Mouse (Mus musculus): ENCODE results near the gene Ldb2. TPM values are rescaled to one million over a fixed set of nuclear protein-coding genes. Genes with fewer than 3 reads are reported as not detected.

Gene Ldb2
- polyA plus RNA-seq, 1 experiment from 2014 or later = 10.3 TPM

DNA sequence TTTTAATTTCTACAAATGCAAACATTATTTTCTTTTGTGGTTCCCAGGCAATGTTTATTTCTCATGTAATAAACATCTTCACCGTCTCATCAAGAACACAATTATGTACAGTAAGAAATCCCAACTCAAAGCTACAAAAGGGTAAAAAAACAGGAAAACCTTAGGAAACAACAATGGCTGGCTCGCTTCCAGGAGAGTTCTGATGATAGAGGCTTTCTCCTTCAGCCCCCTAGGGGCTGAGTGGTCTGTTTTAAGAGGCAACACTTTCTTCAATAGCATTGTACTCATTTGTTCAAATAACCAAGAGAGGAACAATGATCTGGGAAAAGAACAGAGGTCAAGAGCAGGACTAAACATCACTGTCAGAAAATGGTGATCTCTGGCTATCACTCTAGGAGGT lies 173.4 kb downstream of the Ldb2 start:
- no peaks in the 10 kb centered on the region for H3K4me1 ChIP-seq (ENCODE audit: control insufficient read depth, insufficient read depth, low read length)
- no peaks in the 10 kb centered on the region for H3K36me3 ChIP-seq (ENCODE audit: control insufficient read depth, insufficient read depth, low read length)
- 57% methylated on average over 2 of the region's 2 CpGs for WGBS (ENCODE audit: insufficient replicate concordance)
- ATAC-seq (replicated peaks; ENCODE audit: insufficient number of reproducible peaks, low FRiP score, low TSS enrichment) = no peak
- H3K27ac ChIP-seq (ENCODE audit: low read depth, low read length) = 0 out of 2 replicates have a peak overlapping the region, but pooled peaks have one; percentile 15
- no peak overlapping the region for H3K4me3 ChIP-seq (ENCODE audit: low read depth, low read length)
- no peaks in the 10 kb centered on the region for H3K9me3 ChIP-seq (replicated peaks; ENCODE audit: control insufficient read depth, low read length)
- no peak overlapping the region for H3K4me2 ChIP-seq
- no peaks in the 10 kb centered on the region for H3K27me3 ChIP-seq (ENCODE audit: control insufficient read depth, insufficient read depth, low read length)
- H3K9ac ChIP-seq (ENCODE audit: low read depth, low read length) = no peak overlapping the region

GRCm38 (mm10) chr5:44615677-44616076 lies 183.8 kb downstream of the Ldb2 start:
- H3K27ac ChIP-seq (ENCODE audit: low read depth, low read length) = no peak overlapping the region
- H3K9ac ChIP-seq (ENCODE audit: low read depth, low read length) = no peak overlapping the region
- no peaks in the 10 kb centered on the region for H3K27me3 ChIP-seq (ENCODE audit: control insufficient read depth, insufficient read depth, low read length)
- H3K4me1 ChIP-seq (ENCODE audit: control insufficient read depth, insufficient read depth, low read length) = no peaks in the 10 kb centered on the region
- H3K4me2 ChIP-seq = no peak overlapping the region
- ATAC-seq (replicated peaks; ENCODE audit: insufficient number of reproducible peaks, low FRiP score, low TSS enrichment) = no peak
- 88% methylated on average over 7 of the region's 7 CpGs for WGBS (ENCODE audit: insufficient replicate concordance)
- H3K4me3 ChIP-seq (ENCODE audit: low read depth, low read length) = no peak overlapping the region
- no peaks in the 10 kb centered on the region for H3K36me3 ChIP-seq (ENCODE audit: control insufficient read depth, insufficient read depth, low read length)
- no peaks in the 10 kb centered on the region for H3K9me3 ChIP-seq (replicated peaks; ENCODE audit: control insufficient read depth, low read length)

DNA sequence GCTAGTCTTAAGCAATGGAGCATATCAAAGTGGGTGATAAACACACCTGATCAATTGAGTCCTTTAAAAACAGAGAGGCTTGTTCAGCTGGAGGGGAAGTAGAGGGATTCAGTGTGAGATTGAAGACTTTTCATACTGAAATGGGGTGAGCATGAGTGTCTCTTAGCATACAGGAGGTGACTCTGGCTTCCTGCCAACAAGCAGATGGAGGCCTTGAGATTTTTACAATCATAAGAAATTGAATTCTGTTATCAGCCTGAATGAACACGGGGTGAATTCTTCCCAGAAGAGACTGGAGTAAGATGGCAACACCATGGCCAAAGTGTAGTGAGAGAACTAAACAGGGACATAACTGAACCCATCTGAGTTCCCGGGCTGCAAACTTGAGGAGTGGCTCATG lies 190.6 kb downstream of the Ldb2 start:
- WGBS (ENCODE audit: insufficient replicate concordance) = 57% methylated on average over 2 of the region's 2 CpGs
- Histone ChIP-seq H3K4me3 (ENCODE audit: low read depth, low read length) (no peak overlapping the region), H3K27ac (ENCODE audit: low read depth, low read length) (no peak overlapping the region), H3K4me1 (ENCODE audit: control insufficient read depth, insufficient read depth, low read length) (no peaks in the 10 kb centered on the region), H3K9me3 (replicated peaks; ENCODE audit: control insufficient read depth, low read length) (no peaks in the 10 kb centered on the region), H3K36me3 (ENCODE audit: control insufficient read depth, insufficient read depth, low read length) (no peaks in the 10 kb centered on the region), H3K27me3 (ENCODE audit: control insufficient read depth, insufficient read depth, low read length) (no peaks in the 10 kb centered on the region), H3K9ac (ENCODE audit: low read depth, low read length) (no peak overlapping the region), H3K4me2 (no peak overlapping the region)
- ATAC-seq (replicated peaks; ENCODE audit: insufficient number of reproducible peaks, low FRiP score, low TSS enrichment) = no peak

DNA sequence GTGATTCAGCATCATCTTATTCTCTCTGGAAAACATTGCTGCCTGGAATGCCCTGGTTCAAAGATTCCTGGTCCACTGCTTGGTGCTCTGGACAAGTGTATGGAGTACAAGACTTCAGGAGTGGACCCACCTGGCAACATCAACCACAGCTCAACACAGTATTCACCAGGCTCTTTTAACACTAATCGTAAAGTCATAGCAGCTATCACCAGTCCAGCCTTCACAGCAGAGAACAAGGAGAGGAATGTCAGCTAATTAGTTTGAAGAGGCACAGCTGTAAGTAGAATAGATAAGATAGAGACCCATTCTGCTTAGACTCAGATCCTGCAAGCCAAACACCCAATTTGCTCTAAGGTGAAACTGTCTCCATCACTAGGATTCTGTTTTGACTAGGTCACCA lies 198.1 kb downstream of the Ldb2 start:
- Histone ChIP-seq H3K9ac (ENCODE audit: low read depth, low read length) (no peak overlapping the region), H3K4me3 (ENCODE audit: low read depth, low read length) (no peak overlapping the region), H3K9me3 (replicated peaks; ENCODE audit: control insufficient read depth, low read length) (no peaks in the 10 kb centered on the region), H3K27ac (ENCODE audit: low read depth, low read length) (no peak overlapping the region), H3K4me1 (ENCODE audit: control insufficient read depth, insufficient read depth, low read length) (no peaks in the 10 kb centered on the region), H3K27me3 (ENCODE audit: control insufficient read depth, insufficient read depth, low read length) (peaks cover 14% of the 10 kb centered on the region), H3K36me3 (ENCODE audit: control insufficient read depth, insufficient read depth, low read length) (no peaks in the 10 kb centered on the region), H3K4me2 (no peak overlapping the region)
- no peak; the same call in 1 of the 2 replicates for ATAC-seq (replicated peaks; ENCODE audit: insufficient number of reproducible peaks, low FRiP score, low TSS enrichment)
- WGBS (ENCODE audit: insufficient replicate concordance) = 13% methylated on average over 1 of the region's 1 CpGs

DNA sequence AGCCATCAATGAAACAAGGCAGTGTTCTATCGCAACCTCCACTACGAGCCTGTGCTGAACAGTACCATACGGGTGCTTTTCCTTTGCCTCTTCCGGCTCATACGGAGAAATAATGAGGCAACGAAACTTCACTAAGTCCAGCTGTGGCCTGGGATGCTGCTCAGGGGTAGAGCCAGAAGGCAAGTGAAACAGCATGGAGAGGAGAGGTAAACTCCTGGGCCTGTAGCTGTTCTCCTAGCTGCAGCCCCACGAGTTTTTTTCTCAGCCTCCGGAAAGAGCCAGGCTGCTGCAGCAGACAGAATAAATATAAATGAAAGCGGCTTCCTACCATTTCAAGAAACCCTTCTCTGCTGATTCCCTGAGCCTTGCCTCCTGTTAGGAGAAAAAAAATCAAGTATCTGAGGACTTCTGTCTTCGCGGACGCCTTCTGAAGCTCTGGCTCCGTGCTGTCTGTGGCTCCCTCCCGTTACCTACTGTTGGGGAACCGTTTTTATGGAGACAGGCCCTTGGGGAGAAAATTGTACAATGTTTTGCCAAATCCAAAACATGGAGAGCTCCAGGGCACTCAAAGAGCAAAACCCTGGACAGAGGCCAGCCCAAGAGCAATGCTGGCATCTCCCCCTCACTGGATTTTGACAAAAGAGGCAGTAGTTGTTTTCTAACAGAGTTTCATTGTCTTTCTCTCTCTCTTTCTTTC lies 205.8 kb downstream of the Ldb2 start:
- no peaks in the 10 kb centered on the region for H3K9me3 ChIP-seq (replicated peaks; ENCODE audit: control insufficient read depth, low read length)
- no peaks in the 10 kb centered on the region for H3K36me3 ChIP-seq (ENCODE audit: control insufficient read depth, insufficient read depth, low read length)
- WGBS (ENCODE audit: insufficient replicate concordance) = 70% methylated on average over 15 of the region's 15 CpGs
- no peak overlapping the region for H3K9ac ChIP-seq (ENCODE audit: low read depth, low read length)
- no peak overlapping the region for H3K4me3 ChIP-seq (ENCODE audit: low read depth, low read length)
- no peak overlapping the region for H3K4me2 ChIP-seq
- H3K27ac ChIP-seq (ENCODE audit: low read depth, low read length) = no peak overlapping the region
- no peaks in the 10 kb centered on the region for H3K4me1 ChIP-seq (ENCODE audit: control insufficient read depth, insufficient read depth, low read length)
- peaks cover 14% of the 10 kb centered on the region for H3K27me3 ChIP-seq (ENCODE audit: control insufficient read depth, insufficient read depth, low read length)
- ATAC-seq (replicated peaks; ENCODE audit: insufficient number of reproducible peaks, low FRiP score, low TSS enrichment) = no peak

GRCm38 (mm10) chr5:44590750-44591149 lies 208.7 kb downstream of the Ldb2 start:
- WGBS (ENCODE audit: insufficient replicate concordance) = 71% methylated on average over 3 of the region's 3 CpGs
- Histone ChIP-seq H3K9me3 (replicated peaks; ENCODE audit: control insufficient read depth, low read length) (no peaks in the 10 kb centered on the region), H3K27me3 (ENCODE audit: control insufficient read depth, insufficient read depth, low read length) (peaks cover 10% of the 10 kb centered on the region), H3K4me3 (ENCODE audit: low read depth, low read length) (no peak overlapping the region), H3K4me1 (ENCODE audit: control insufficient read depth, insufficient read depth, low read length) (no peaks in the 10 kb centered on the region), H3K27ac (ENCODE audit: low read depth, low read length) (no peak overlapping the region), H3K9ac (ENCODE audit: low read depth, low read length) (no peak overlapping the region), H3K4me2 (no peak overlapping the region), H3K36me3 (ENCODE audit: control insufficient read depth, insufficient read depth, low read length) (no peaks in the 10 kb centered on the region)
- no peak for ATAC-seq (replicated peaks; ENCODE audit: insufficient number of reproducible peaks, low FRiP score, low TSS enrichment)

DNA sequence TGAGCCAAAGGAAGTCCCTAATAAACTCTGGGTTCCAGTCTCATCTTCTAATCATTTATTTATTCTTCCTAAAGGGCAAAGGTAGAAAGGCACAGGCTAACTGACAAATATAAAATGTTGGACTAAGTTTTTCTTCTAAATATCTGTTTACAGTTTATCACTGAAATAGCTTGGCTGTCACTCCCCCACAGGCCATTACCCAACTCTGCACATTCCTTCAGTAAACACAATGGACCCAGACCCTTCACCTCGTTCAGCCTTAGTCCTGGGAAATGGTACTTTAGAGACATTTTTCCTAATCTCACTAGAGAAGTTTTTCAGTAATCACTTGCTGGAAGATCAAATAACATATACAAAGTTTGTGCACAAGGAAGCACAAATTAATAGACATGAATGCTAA lies 210.2 kb downstream of the Ldb2 start:
- 30% methylated on average over 1 of the region's 1 CpGs for WGBS (ENCODE audit: insufficient replicate concordance)
- no peaks in the 10 kb centered on the region for H3K9me3 ChIP-seq (replicated peaks; ENCODE audit: control insufficient read depth, low read length)
- H3K4me3 ChIP-seq (ENCODE audit: low read depth, low read length) = no peak overlapping the region
- no peaks in the 10 kb centered on the region for H3K36me3 ChIP-seq (ENCODE audit: control insufficient read depth, insufficient read depth, low read length)
- H3K4me2 ChIP-seq = no peak overlapping the region
- H3K27ac ChIP-seq (ENCODE audit: low read depth, low read length) = no peak overlapping the region
- no peak overlapping the region for H3K9ac ChIP-seq (ENCODE audit: low read depth, low read length)
- no peak for ATAC-seq (replicated peaks; ENCODE audit: insufficient number of reproducible peaks, low FRiP score, low TSS enrichment)
- H3K4me1 ChIP-seq (ENCODE audit: control insufficient read depth, insufficient read depth, low read length) = no peaks in the 10 kb centered on the region
- peaks cover 5% of the 10 kb centered on the region; the same call in 1 of the 2 replicates for H3K27me3 ChIP-seq (ENCODE audit: control insufficient read depth, insufficient read depth, low read length)

- ATAC-seq (replicated peaks; ENCODE audit: insufficient number of reproducible peaks, low FRiP score, low TSS enrichment) = no peak
- Histone ChIP-seq H3K27me3 (ENCODE audit: control insufficient read depth, insufficient read depth, low read length) (0 out of 2 replicates have a peak, but pooled peaks cover 2% of the 10 kb centered on the region), H3K9ac (ENCODE audit: low read depth, low read length) (no peak overlapping the region), H3K36me3 (ENCODE audit: control insufficient read depth, insufficient read depth, low read length) (no peaks in the 10 kb centered on the region), H3K27ac (ENCODE audit: low read depth, low read length) (no peak overlapping the region), H3K4me2 (no peak overlapping the region), H3K4me1 (ENCODE audit: control insufficient read depth, insufficient read depth, low read length) (no peaks in the 10 kb centered on the region), H3K4me3 (ENCODE audit: low read depth, low read length) (no peak overlapping the region), H3K9me3 (replicated peaks; ENCODE audit: control insufficient read depth, low read length) (no peaks in the 10 kb centered on the region)
- WGBS (ENCODE audit: insufficient replicate concordance) = 66% methylated on average over 5 of the region's 5 CpGs
Observed at GRCm38 (mm10) chr5:44586571-44586970, 212.9 kb downstream of the Ldb2 start.

DNA sequence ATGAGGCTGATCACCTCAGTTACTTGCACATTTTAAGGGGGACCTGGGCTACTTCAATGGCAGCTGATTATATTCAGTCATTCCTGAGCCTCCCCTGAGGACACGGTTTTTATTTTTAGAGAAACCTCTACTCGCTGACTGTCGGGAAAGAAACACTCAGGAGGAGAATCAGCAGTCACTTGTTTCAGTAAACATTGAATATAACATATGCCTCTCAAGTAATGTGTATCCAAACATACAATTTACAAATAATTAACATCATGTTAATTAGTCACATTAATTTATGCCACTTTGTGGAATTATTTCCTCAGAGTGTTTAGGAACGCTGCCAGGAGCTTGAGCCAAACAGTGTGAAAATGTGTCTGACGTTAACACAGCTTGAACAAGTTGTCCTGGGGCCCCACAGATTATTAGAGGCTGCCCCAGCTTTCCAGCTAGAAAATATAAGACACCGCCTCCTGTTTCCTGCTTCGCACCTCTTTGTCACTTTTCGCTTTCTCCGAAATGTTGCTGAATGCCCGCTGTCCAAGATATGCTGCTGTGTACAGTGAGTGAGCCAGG lies 219.5 kb downstream of the Ldb2 start:
- no peaks in the 10 kb centered on the region for H3K27me3 ChIP-seq (ENCODE audit: control insufficient read depth, insufficient read depth, low read length)
- H3K4me1 ChIP-seq (ENCODE audit: control insufficient read depth, insufficient read depth, low read length) = peaks cover 7% of the 10 kb centered on the region; the same call in 1 of the 2 replicates
- H3K36me3 ChIP-seq (ENCODE audit: control insufficient read depth, insufficient read depth, low read length) = no peaks in the 10 kb centered on the region
- no peaks in the 10 kb centered on the region for H3K9me3 ChIP-seq (replicated peaks; ENCODE audit: control insufficient read depth, low read length)
- WGBS (ENCODE audit: insufficient replicate concordance) = 46% methylated on average over 10 of the region's 10 CpGs
- H3K4me2 ChIP-seq = no peak overlapping the region
- no peak overlapping the region for H3K27ac ChIP-seq (ENCODE audit: low read depth, low read length)
- no peak overlapping the region for H3K9ac ChIP-seq (ENCODE audit: low read depth, low read length)
- no peak overlapping the region for H3K4me3 ChIP-seq (ENCODE audit: low read depth, low read length)
- no peak for ATAC-seq (replicated peaks; ENCODE audit: insufficient number of reproducible peaks, low FRiP score, low TSS enrichment)
